Mouse (Mus musculus) limb, embryonic 14.5 days (tissue): ENCODE results near the gene Ccno. TPM values are rescaled to one million over a fixed set of nuclear protein-coding genes. Genes with fewer than 3 reads are reported as not detected.

Source experiments
- ATAC-seq: fragments of 200-750 bp; cut with Nextera tagmentation; 2 replicates; pipeline ENCODE4 v1.8.0; 2017; ENCODE audit warnings: low read depth, moderate number of reproducible peaks, moderate TSS enrichment; ENCODE audit not compliant: low FRiP score
- DNase-seq: peaks from one replicate; pipeline ENCODE4 v3.0.0-alpha.2; 2015; ENCODE audit warnings: low spot score
- H3K27ac ChIP-seq: fragments of 300-500 bp; sonication (generic); replicated peaks from 2 replicates; pipeline ENCODE4 v1.5.1; 2014; ENCODE audit warnings: low read depth, mild to moderate bottlenecking, low read length, moderate library complexity, mixed read lengths
- H3K27me3 ChIP-seq: fragments of 300-500 bp; sonication (generic); 2 replicates; pipeline ENCODE4 v1.6.1; 2014; ENCODE audit warnings: low read length, mixed read lengths; ENCODE audit not compliant: control insufficient read depth, insufficient read depth
- H3K36me3 ChIP-seq: fragments of 300-500 bp; sonication (generic); 2 replicates; pipeline ENCODE4 v1.6.1; 2014; ENCODE audit warnings: mild to moderate bottlenecking, low read length, moderate library complexity, mixed read lengths; ENCODE audit not compliant: control insufficient read depth, insufficient read depth
- H3K4me1 ChIP-seq: fragments of 300-500 bp; sonication (generic); 2 replicates; pipeline ENCODE4 v1.6.1; 2014; ENCODE audit warnings: antibody characterized with exemption, low read length, mixed read lengths; ENCODE audit not compliant: control insufficient read depth, insufficient read depth
- H3K4me2 ChIP-seq: fragments of 300-500 bp; sonication (generic); replicated peaks from 2 replicates; pipeline ENCODE4 v1.6.1; 2014; ENCODE audit warnings: low read depth, mild to moderate bottlenecking, low read length, moderate library complexity; ENCODE audit not compliant: severe bottlenecking
- H3K4me3 ChIP-seq: fragments of 300-500 bp; sonication (generic); replicated peaks from 2 replicates; pipeline ENCODE4 v1.5.1; 2014; ENCODE audit warnings: low read length
- H3K9ac ChIP-seq: fragments of 300-500 bp; sonication (generic); 2 replicates; pipeline ENCODE4 v1.6.1; 2014; ENCODE audit warnings: mild to moderate bottlenecking, low read depth, low read length, moderate library complexity; ENCODE audit not compliant: severe bottlenecking
- H3K9me3 ChIP-seq: fragments of 300-500 bp; sonication (generic); 2 replicates; pipeline ENCODE4 v1.6.1; 2016; ENCODE audit warnings: low read length; ENCODE audit not compliant: control insufficient read depth
- POLR2A ChIP-seq: fragments of 200-500 bp; IDR thresholded peaks from 2 replicates; pipeline ENCODE4 v1.8.0; 2012; ENCODE audit warnings: inconsistent platforms, mild to moderate bottlenecking, moderate library complexity, borderline replicate concordance; ENCODE audit not compliant: insufficient read depth, insufficient read length; ENCODE audit errors: extremely low read depth
- WGBS: fragments of 180-500 bp; shearing (Covaris S2); extraction: QIAGEN DNeasy Blood & Tissue Kit; methylation state at CpG from one replicate; pipeline ENCODE4 v1.1.7; 2014; 5-methylcytosine and 5-hydroxymethylcytosine counted together
- polyA plus RNA-seq, 2 experiments: library from polyadenylated mRNA; depleted of rRNA in 1 of 2; stranded (reverse) in 1 of 2; unstranded in 1 of 2; fragments of >200 nt; fragmentation: Nextera tagmentation in 1 of 2; extraction: Ambion mirVana in 1 of 2; gene quantifications; 2 replicates each; pipeline versions ENCODE4 v1.2.1 to v1.2.3; 2012 to 2014

Ccno gene
- polyA plus RNA-seq (2012; rRNA removed) (0.60 and 0.80 TPM in 2 replicates), polyA plus RNA-seq (2014; fragmentation: Nextera tagmentation; extraction: Ambion mirVana) (0.22 and 0.29 TPM in 2 replicates)

GRCm38 (mm10) chr13:112987532-112987943 is at the start of gene Ccno:
Gene Ccno (plus strand): TSS chr13:112987802.
- peak; percentile 91 for DNase-seq
- under 1% methylated on average over 33 of the region's 47 CpGs for WGBS
- H3K4me1 ChIP-seq, result peaks cover 25% of the 10 kb centered on the region

GRCm38 (mm10) chr13:112938130-112938529 is 49.5 kb upstream of the Ccno start:
- Histone ChIP-seq H3K27ac (no peak overlapping the region), H3K9me3 (no peaks in the 10 kb centered on the region), H3K36me3 (peaks cover 48% of the 10 kb centered on the region), H3K4me1 (no peaks in the 10 kb centered on the region), H3K4me3 (no peak overlapping the region), H3K27me3 (no peaks in the 10 kb centered on the region), H3K4me2 (no peak overlapping the region), H3K9ac (no peak overlapping the region)
- DNase-seq (no peak), ATAC-seq (no peak)
- WGBS, result 93% methylated on average over 8 of the region's 8 CpGs
- no peak for TF ChIP-seq POLR2A

More at GRCm38 (mm10) chr13:112987532-112987943, at the start of gene Ccno:
- Histone ChIP-seq H3K27ac (no peak within 1 kb of the TSS), H3K4me2 (peak within 1 kb of the TSS; percentile 99), H3K9me3 (no peaks in the 10 kb centered on the region), H3K36me3 (no peaks in the 10 kb centered on the region), H3K27me3 (peaks cover 65% of the 10 kb centered on the region), H3K4me3 (peak within 1 kb of the TSS; percentile 54), H3K9ac (peak within 1 kb of the TSS; percentile 52)
- TF ChIP-seq POLR2A, result no peak
- peak; percentile 98 for ATAC-seq

GRCm38 (mm10) chr13:112941879-112942330 is 45.7 kb upstream of the Ccno start:
- WGBS, result 58% methylated on average over 15 of the region's 15 CpGs
- Histone ChIP-seq H3K36me3 (peaks cover 65% of the 10 kb centered on the region), H3K27me3 (no peaks in the 10 kb centered on the region), H3K4me3 (no peak overlapping the region), H3K27ac (no peak overlapping the region), H3K4me1 (no peaks in the 10 kb centered on the region), H3K9me3 (no peaks in the 10 kb centered on the region), H3K4me2 (no peak overlapping the region), H3K9ac (no peak overlapping the region)
- TF ChIP-seq POLR2A, result no peak
- DNase-seq (no peak), ATAC-seq (no peak)

- DNase-seq (no peak), ATAC-seq (no peak)
- H3K4me3 ChIP-seq, result no peak overlapping the region
- 96% methylated on average over 9 of the region's 9 CpGs for WGBS
- H3K4me1 ChIP-seq, result no peaks in the 10 kb centered on the region
- H3K27me3 ChIP-seq, result no peaks in the 10 kb centered on the region
- H3K9ac ChIP-seq, result no peak overlapping the region
- peaks cover 78% of the 10 kb centered on the region for H3K36me3 ChIP-seq
- no peaks in the 10 kb centered on the region for H3K9me3 ChIP-seq
- H3K4me2 ChIP-seq, result no peak overlapping the region
- no peak overlapping the region for H3K27ac ChIP-seq
- no peak for TF ChIP-seq POLR2A
Observed at GRCm38 (mm10) chr13:112945312-112945711, 42.3 kb upstream of the Ccno start.

GRCm38 (mm10) chr13:112945900-112946299 is 41.7 kb upstream of the Ccno start:
- no peaks in the 10 kb centered on the region for H3K4me1 ChIP-seq
- no peak overlapping the region for H3K9ac ChIP-seq
- no peak for TF ChIP-seq POLR2A
- H3K27ac ChIP-seq, result no peak overlapping the region
- H3K4me3 ChIP-seq, result no peak overlapping the region
- H3K4me2 ChIP-seq, result no peak overlapping the region
- no peak for DNase-seq
- 89% methylated on average over 6 of the region's 6 CpGs for WGBS
- no peaks in the 10 kb centered on the region for H3K9me3 ChIP-seq
- H3K36me3 ChIP-seq, result peaks cover 83% of the 10 kb centered on the region
- no peak for ATAC-seq
- H3K27me3 ChIP-seq, result no peaks in the 10 kb centered on the region
